Mouse (Mus musculus) heart, postnatal 0 days (tissue): Measurements from ENCODE around the gene Lrrc32. TPM values are rescaled to one million over a fixed set of nuclear protein-coding genes. Genes with fewer than 3 reads are reported as not detected.

Source experiments
- ATAC-seq: fragments of 200-750 bp; cut with Nextera tagmentation; 2 replicates; pipeline ENCODE4 v1.8.0; 2017; ENCODE audit warnings: low read depth, moderate number of reproducible peaks, moderate library complexity; ENCODE audit not compliant: insufficient read depth
- DNase-seq: peaks from one replicate; pipeline ENCODE4 v3.0.0-alpha.2; 2016; ENCODE audit warnings: low spot score
- H3K27ac ChIP-seq: fragments of 300-500 bp; sonication (generic); 2 replicates; pipeline ENCODE4 v1.5.1; 2014; ENCODE audit warnings: low read depth, mild to moderate bottlenecking
- H3K27me3 ChIP-seq: fragments of 300-500 bp; sonication (generic); 2 replicates; pipeline ENCODE4 v1.6.1; 2014; ENCODE audit warnings: low read length, mixed read lengths; ENCODE audit not compliant: control insufficient read depth, insufficient read depth
- H3K36me3 ChIP-seq: fragments of 300-500 bp; sonication (generic); replicated peaks from 2 replicates; pipeline ENCODE4 v1.6.1; 2014; ENCODE audit warnings: low read length, mixed read lengths; ENCODE audit not compliant: control insufficient read depth, insufficient read depth
- H3K4me1 ChIP-seq: fragments of 300-500 bp; sonication (generic); 2 replicates; pipeline ENCODE4 v1.6.1; 2014; ENCODE audit warnings: antibody characterized with exemption; ENCODE audit not compliant: control insufficient read depth, insufficient read depth
- H3K4me2 ChIP-seq: fragments of 300-500 bp; sonication (generic); 2 replicates; pipeline ENCODE4 v1.6.1; 2014; ENCODE audit warnings: low read depth, mild to moderate bottlenecking, low read length, moderate library complexity
- H3K4me3 ChIP-seq: fragments of 300-500 bp; sonication (generic); 2 replicates; pipeline ENCODE4 v1.5.1; 2014; ENCODE audit warnings: low read depth, low read length
- H3K9ac ChIP-seq: fragments of 300-500 bp; sonication (generic); replicated peaks from 2 replicates; pipeline ENCODE4 v1.6.1; 2014; ENCODE audit warnings: low read depth, low read length, mixed read lengths
- H3K9me3 ChIP-seq: fragments of 300-500 bp; sonication (generic); replicated peaks from 2 replicates; pipeline ENCODE4 v1.6.1; 2016; ENCODE audit warnings: low read length; ENCODE audit not compliant: control insufficient read depth
- CTCF ChIP-seq: IDR thresholded peaks from 2 replicates; pipeline ENCODE4 v1.5.1; 2016; ENCODE audit warnings: antibody characterized with exemption, control low read depth, low read depth
- EP300 ChIP-seq: IDR thresholded peaks from 2 replicates; pipeline ENCODE4 v1.6.1; 2016; ENCODE audit warnings: antibody characterized with exemption, low read depth
- WGBS: fragments of 180-500 bp; shearing (Covaris S2); extraction: QIAGEN DNeasy Blood & Tissue Kit; methylation state at CpG from one replicate; pipeline ENCODE4 v1.1.7; 2014; 5-methylcytosine and 5-hydroxymethylcytosine counted together
- polyA plus RNA-seq: library from polyadenylated mRNA; unstranded; fragments of >200 nt; fragmentation: Nextera tagmentation; extraction: Ambion mirVana; gene quantifications from 2 replicates; pipeline ENCODE4 v1.2.1, GENCODE M21; 2015
- total RNA-seq: library from RNA; depleted of rRNA; stranded (reverse); fragments of >200 nt; gene quantifications from 2 replicates; pipeline ENCODE4 v1.2.3, GENCODE M21; 2014; ENCODE audit warnings: low replicate concordance; rRNA removed

Lrrc32 gene
- total RNA-seq (10.3 and 11.4 TPM in 2 replicates), polyA plus RNA-seq (4.6 and 5.7 TPM in 2 replicates)

- 55% methylated on average over 6 of the region's 6 CpGs for WGBS
- peak within 1 kb of the TSS; percentile 43 for H3K4me3 ChIP-seq
- no peak for DNase-seq
- 0 out of 2 replicates have a peak, but pooled peaks cover 7% of the 10 kb centered on the region for H3K4me1 ChIP-seq
- H3K27ac ChIP-seq: no peak within 1 kb of the TSS
- peak; percentile 3; the same call in 1 of the 2 replicates for ATAC-seq
- no peaks in the 10 kb centered on the region for H3K9me3 ChIP-seq
- no peaks in the 10 kb centered on the region for H3K36me3 ChIP-seq
- TF ChIP-seq CTCF: no peak
- TF ChIP-seq EP300: no peak
- H3K4me2 ChIP-seq: peak within 1 kb of the TSS; percentile 67
- peaks cover 6% of the 10 kb centered on the region; the same call in 1 of the 2 replicates for H3K27me3 ChIP-seq
- peak within 1 kb of the TSS; percentile 32 for H3K9ac ChIP-seq
Measured at GRCm38 (mm10) chr7:98489131-98489530, at the start of gene Lrrc32. TSS of gene Lrrc32 (plus strand) at chr7:98489283.

DNA sequence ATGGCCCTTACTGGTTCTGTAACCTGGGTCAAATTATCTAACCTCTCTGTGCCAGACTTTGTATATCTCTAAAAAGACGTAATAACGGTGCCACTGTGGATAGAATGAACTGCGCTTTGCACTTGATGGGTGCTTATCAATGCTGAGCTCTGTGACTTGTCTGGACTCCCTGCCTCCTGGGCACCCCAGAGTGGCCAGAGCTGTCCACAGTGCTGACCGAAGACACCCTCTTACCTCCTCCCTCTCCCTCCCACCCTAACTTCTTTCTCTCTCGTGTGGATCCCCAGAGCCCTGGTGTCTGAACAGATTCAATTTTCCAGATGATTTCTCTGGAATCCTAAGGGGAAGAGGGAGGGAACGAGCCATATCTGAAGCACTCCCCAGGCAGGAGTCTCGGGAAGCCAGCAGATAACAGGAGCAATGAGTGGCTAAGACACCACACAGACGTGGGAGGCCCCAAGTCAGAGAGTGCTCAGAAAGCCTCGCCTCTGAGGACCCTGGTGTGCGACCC lies 49.1 kb upstream of the Lrrc32 start, which contains the start of gene Gucy2d:
Gene Gucy2d (plus strand): TSS at position 461 of the 511 bp plus-strand sequence.
- ATAC-seq (no peak), DNase-seq (no peak)
- no peaks in the 10 kb centered on the region for H3K9me3 ChIP-seq
- no peak within 1 kb of the TSS for H3K27ac ChIP-seq
- no peaks in the 10 kb centered on the region for H3K27me3 ChIP-seq
- TF ChIP-seq EP300: no peak
- no peak for TF ChIP-seq CTCF
- H3K4me3 ChIP-seq: no peak within 1 kb of the TSS
- no peak within 1 kb of the TSS for H3K4me2 ChIP-seq
- no peaks in the 10 kb centered on the region for H3K4me1 ChIP-seq
- WGBS: 22% methylated on average over 10 of the region's 10 CpGs
- H3K9ac ChIP-seq: no peak within 1 kb of the TSS
- no peaks in the 10 kb centered on the region for H3K36me3 ChIP-seq

DNA sequence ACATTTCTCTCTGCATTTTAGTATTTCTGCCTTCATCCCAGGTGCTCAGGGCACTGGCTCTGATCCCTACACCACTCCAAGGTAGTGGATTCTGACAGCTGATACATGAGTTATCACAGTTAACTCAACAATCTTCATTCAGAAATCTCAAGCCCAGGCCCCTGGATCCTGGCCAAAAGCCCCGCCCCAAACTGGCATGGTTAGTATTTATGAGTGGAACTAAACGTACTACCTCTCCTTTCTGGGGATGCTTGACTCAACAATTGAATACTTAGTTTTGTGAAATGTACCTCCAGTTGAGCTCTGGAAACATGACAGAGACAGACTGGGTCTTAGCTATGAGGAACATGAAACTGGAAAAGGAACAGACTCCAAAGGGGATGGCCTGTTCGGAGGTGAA lies 42.2 kb upstream of the Lrrc32 start:
- H3K27ac ChIP-seq: no peak overlapping the region
- H3K36me3 ChIP-seq: no peaks in the 10 kb centered on the region
- ATAC-seq: no peak
- H3K4me3 ChIP-seq: no peak overlapping the region
- no peak for DNase-seq
- H3K9ac ChIP-seq: no peak overlapping the region
- no peaks in the 10 kb centered on the region for H3K9me3 ChIP-seq
- no peak overlapping the region for H3K4me2 ChIP-seq
- 47% methylated on average over 3 of the region's 3 CpGs for WGBS
- no peaks in the 10 kb centered on the region for H3K27me3 ChIP-seq
- TF ChIP-seq EP300: no peak
- no peak for TF ChIP-seq CTCF
- H3K4me1 ChIP-seq: no peaks in the 10 kb centered on the region

GRCm38 (mm10) chr7:98447585-98448308 lies 41.3 kb upstream of the Lrrc32 start:
- Histone ChIP-seq H3K27ac (no peak overlapping the region), H3K4me1 (no peaks in the 10 kb centered on the region), H3K9me3 (no peaks in the 10 kb centered on the region), H3K36me3 (no peaks in the 10 kb centered on the region), H3K9ac (no peak overlapping the region), H3K27me3 (no peaks in the 10 kb centered on the region), H3K4me2 (no peak overlapping the region), H3K4me3 (no peak overlapping the region)
- WGBS: 64% methylated on average over 11 of the region's 11 CpGs
- ATAC-seq (peak; percentile 11; the same call in 1 of the 2 replicates), DNase-seq (peak; percentile 39)
- TF ChIP-seq EP300 (no peak), CTCF (peak; percentile 56)

GRCm38 (mm10) chr7:98448309-98448630 lies 40.8 kb upstream of the Lrrc32 start:
- no peak overlapping the region for H3K9ac ChIP-seq
- no peaks in the 10 kb centered on the region for H3K4me1 ChIP-seq
- no peaks in the 10 kb centered on the region for H3K9me3 ChIP-seq
- TF ChIP-seq CTCF: no peak
- TF ChIP-seq EP300: no peak
- no peak overlapping the region for H3K27ac ChIP-seq
- DNase-seq (no peak), ATAC-seq (no peak)
- H3K4me3 ChIP-seq: no peak overlapping the region
- 75% methylated on average over 5 of the region's 5 CpGs for WGBS
- no peaks in the 10 kb centered on the region for H3K27me3 ChIP-seq
- no peak overlapping the region for H3K4me2 ChIP-seq
- H3K36me3 ChIP-seq: no peaks in the 10 kb centered on the region
